Mouse (Mus musculus) ES-Bruce4 (cell line): ENCODE measurements around the gene Mob3a.

Experiments
- CTCF ChIP-seq: IDR thresholded peaks from one replicate; pipeline ENCODE4 v1.8.1; 2011; ENCODE audit warnings: low read depth, low read length
- POLR2A ChIP-seq: IDR thresholded peaks from one replicate; pipeline ENCODE4 v1.8.1; 2011; ENCODE audit warnings: low read length; ENCODE audit not compliant: insufficient read depth

GRCm38 (mm10) chr10:80698605-80699004 lies 3.2 kb downstream of the Mob3a start:
- TF ChIP-seq CTCF (no peak), POLR2A (no peak)
